8 mouse cellular contexts compared by ENCODE assay signal in the genomic region with DNA sequence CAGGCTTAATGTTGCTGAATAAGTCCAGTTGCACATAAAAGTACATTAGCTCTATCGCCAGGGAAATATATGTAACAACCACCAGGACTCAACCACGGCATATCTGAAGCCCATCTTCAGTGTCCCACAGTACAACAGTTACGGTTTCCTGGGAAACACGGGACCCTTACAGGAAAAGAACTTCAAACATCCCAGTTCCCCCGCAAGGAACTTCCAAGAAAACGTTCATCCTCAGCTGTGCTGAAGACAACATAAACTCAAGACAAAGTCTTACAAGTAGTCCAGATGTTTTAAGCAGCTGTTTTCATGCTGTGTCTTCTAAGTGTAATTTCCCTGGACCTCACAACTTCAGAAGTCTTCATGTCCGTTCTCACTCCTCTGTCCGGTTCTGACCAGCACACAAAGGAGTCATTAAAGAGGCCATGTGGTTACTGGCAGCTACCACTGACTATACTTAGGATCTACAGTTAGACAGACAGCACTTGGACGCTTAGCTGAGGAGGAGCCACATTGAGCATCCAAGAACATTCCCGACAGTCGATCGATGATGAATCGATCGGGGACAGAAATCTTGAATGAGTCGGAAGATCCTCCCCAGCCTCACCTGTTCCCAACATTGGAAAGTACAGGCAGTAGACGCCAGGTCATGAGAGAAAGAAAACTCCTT. TPM values are rescaled to one million over a fixed set of nuclear protein-coding genes. Genes with fewer than 3 reads are reported as not detected.
A peak's percentile ranks its signal among the peaks of the same experiment; 100 is the strongest.
DNase-seq lines count a peak whose midpoint lies in the region; ATAC-seq lines count a peak whose summit lies in the region.

No protein-coding gene starts in this region.

- no peak for ATAC-seq in forebrain, embryonic 11.5 days (replicated peaks; ENCODE audit: low FRiP score)
- peak; percentile 29; the same call in 1 of the 2 replicates for ATAC-seq in kidney, embryonic 16.5 days (ENCODE audit: low FRiP score, low TSS enrichment)
- 0 out of 2 replicates have a peak, but pooled peaks have one; percentile 9 for ATAC-seq in midbrain, embryonic 13.5 days
- ATAC-seq in inflammation-experienced regulatory T-cells, adult 6 months: no peak

- H3K27ac ChIP-seq in forebrain, embryonic 11.5 days (ENCODE audit: low read depth, low read length): no peak overlapping the region
- peak overlapping the region; percentile 47; the same call in 1 of the 2 replicates for H3K27ac ChIP-seq in kidney, embryonic 16.5 days (ENCODE audit: low read length)
- 0 out of 2 replicates have a peak overlapping the region, but pooled peaks have one; percentile 80 for H3K27ac ChIP-seq in midbrain, embryonic 13.5 days

- no peaks in the 10 kb centered on the region for H3K36me3 ChIP-seq in forebrain, embryonic 11.5 days (ENCODE audit: control insufficient read depth, insufficient read depth, low read length)
- H3K36me3 ChIP-seq in kidney, embryonic 16.5 days (ENCODE audit: insufficient read depth, low read length): no peaks in the 10 kb centered on the region
- no peaks in the 10 kb centered on the region for H3K36me3 ChIP-seq in midbrain, embryonic 13.5 days

- H3K27me3 ChIP-seq in forebrain, embryonic 11.5 days (ENCODE audit: control insufficient read depth, insufficient read depth, low read length): no peaks in the 10 kb centered on the region
- H3K27me3 ChIP-seq in kidney, embryonic 16.5 days (ENCODE audit: insufficient read depth, low read length): no peaks in the 10 kb centered on the region
- no peaks in the 10 kb centered on the region for H3K27me3 ChIP-seq in midbrain, embryonic 13.5 days

- 9% methylated on average over 16 of the region's 16 CpGs for WGBS in forebrain, embryonic 11.5 days
- WGBS in kidney, embryonic 16.5 days: 3% methylated on average over 16 of the region's 16 CpGs
- WGBS in midbrain, embryonic 13.5 days: 8% methylated on average over 16 of the region's 16 CpGs

- no peaks in the 10 kb centered on the region for H3K9me3 ChIP-seq in forebrain, embryonic 11.5 days (ENCODE audit: control insufficient read depth, low read length)
- H3K9me3 ChIP-seq in kidney, embryonic 16.5 days (ENCODE audit: low read length): no peaks in the 10 kb centered on the region
- no peaks in the 10 kb centered on the region for H3K9me3 ChIP-seq in midbrain, embryonic 13.5 days

- DNase-seq in heart, adult 8-10 months (ENCODE audit: low spot score): peak; percentile 19
- no peak for DNase-seq in heart, postnatal 14 days
- DNase-seq in Muller cell, postnatal 12 days (ENCODE audit: inconsistent ontology term): peak; percentile 32
- DNase-seq in forebrain, embryonic 11.5 days (ENCODE audit: low spot score): no peak
- no peak for DNase-seq in right cerebral cortex, postnatal 10 days (ENCODE audit: low spot score in 2 of 2)

- peak overlapping the region; percentile 94 for H3K4me3 ChIP-seq in forebrain, embryonic 11.5 days (ENCODE audit: low read depth, low read length)
- H3K4me3 ChIP-seq in kidney, embryonic 16.5 days (ENCODE audit: low read length): peak overlapping the region; percentile 85
- H3K4me3 ChIP-seq in midbrain, embryonic 13.5 days (replicated peaks): peak overlapping the region; percentile 99

- H3K4me2 ChIP-seq in forebrain, embryonic 11.5 days (ENCODE audit: low read depth, low read length, severe bottlenecking): peak overlapping the region; percentile 81
- H3K4me2 ChIP-seq in kidney, embryonic 16.5 days (replicated peaks; ENCODE audit: low read depth, low read length): peak overlapping the region; percentile 71
- H3K4me2 ChIP-seq in midbrain, embryonic 13.5 days (replicated peaks): peak overlapping the region; percentile 85

- intact Hi-C loops in heart, postnatal 14 days (cut with DNase I): loop anchor here (5.0 kb wide), 1 partner anchor 37 kb away; a partner anchor contains a TSS

- H3K9ac ChIP-seq in forebrain, embryonic 11.5 days (ENCODE audit: low read length): peak overlapping the region; percentile 94
- peak overlapping the region; percentile 94 for H3K9ac ChIP-seq in kidney, embryonic 16.5 days (replicated peaks; ENCODE audit: low read length)
- H3K9ac ChIP-seq in midbrain, embryonic 13.5 days (replicated peaks): peak overlapping the region; percentile 95

- peaks cover 11% of the 10 kb centered on the region; the same call in 1 of the 2 replicates for H3K4me1 ChIP-seq in forebrain, embryonic 11.5 days (replicated peaks; ENCODE audit: control insufficient read depth, insufficient read depth, low read length)
- peaks cover 21% of the 10 kb centered on the region for H3K4me1 ChIP-seq in kidney, embryonic 16.5 days (ENCODE audit: insufficient read depth, low read length)
- H3K4me1 ChIP-seq in midbrain, embryonic 13.5 days (replicated peaks): peaks cover 41% of the 10 kb centered on the region

RNA-seq across cellular contexts. Expression of a gene that starts 0.9 kb away (rescaled TPM):
- total RNA-seq in heart, adult 8-10 months (2022): 10 to 100 TPM; 34.3 to 41.0 (median 36.3) TPM
- total RNA-seq in heart, postnatal 14 days (2021): 10 to 100 TPM; 31.4 to 33.0 TPM
- polyA plus RNA-seq in forebrain, embryonic 11.5 days (2014; fragmentation: Nextera tagmentation; extraction: Ambion mirVana): 24.3 and 24.7 TPM in 2 replicates
- 13.9 and 15.8 TPM in 2 replicates for polyA plus RNA-seq in kidney, embryonic 16.5 days (2015; fragmentation: Nextera tagmentation; extraction: Ambion mirVana)
- polyA plus RNA-seq in midbrain, embryonic 13.5 days (2015; fragmentation: Nextera tagmentation; extraction: Ambion mirVana): 14.1 and 16.4 TPM in 2 replicates
- polyA plus RNA-seq in inflammation-experienced regulatory T-cells, adult 6 months (2017; shearing (Covaris generic)): 10 to 100 TPM; 29.4 to 39.5 (median 34.0) TPM

RNA-seq across cellular contexts. Expression of a gene that starts 0.9 kb away (rescaled TPM):
- total RNA-seq in heart, adult 8-10 months (2022): 100 to 1,000 TPM; 230 to 262 (median 243) TPM
- total RNA-seq in heart, postnatal 14 days (2021): 100 to 1,000 TPM in 1 of 2 experiments, 10 to 100 TPM in 1; 95.4 to 100 TPM
- 74.1 and 74.6 TPM in 2 replicates for polyA plus RNA-seq in forebrain, embryonic 11.5 days (2014; fragmentation: Nextera tagmentation; extraction: Ambion mirVana)
- polyA plus RNA-seq in kidney, embryonic 16.5 days (2015; fragmentation: Nextera tagmentation; extraction: Ambion mirVana): 110 and 115 TPM in 2 replicates
- 100 and 102 TPM in 2 replicates for polyA plus RNA-seq in midbrain, embryonic 13.5 days (2015; fragmentation: Nextera tagmentation; extraction: Ambion mirVana)
- polyA plus RNA-seq in inflammation-experienced regulatory T-cells, adult 6 months (2017; shearing (Covaris generic)): 10 to 100 TPM; 27.1 to 66.2 (median 49.5) TPM

RNA-seq across cellular contexts. Expression of a gene that starts 38.5 kb away (rescaled TPM):
- total RNA-seq in heart, adult 8-10 months (2022): 10 to 100 TPM; 36.8 to 58.2 (median 47.5) TPM
- total RNA-seq in heart, postnatal 14 days (2021): 10 to 100 TPM; 49.2 to 50.3 TPM
- 54.4 and 57.3 TPM in 2 replicates for polyA plus RNA-seq in forebrain, embryonic 11.5 days (2014; fragmentation: Nextera tagmentation; extraction: Ambion mirVana)
- 65.1 and 66.1 TPM in 2 replicates for polyA plus RNA-seq in kidney, embryonic 16.5 days (2015; fragmentation: Nextera tagmentation; extraction: Ambion mirVana)
- 45.9 and 54.3 TPM in 2 replicates for polyA plus RNA-seq in midbrain, embryonic 13.5 days (2015; fragmentation: Nextera tagmentation; extraction: Ambion mirVana)
- 10 to 100 TPM; 39.3 to 44.7 (median 44.3) TPM for polyA plus RNA-seq in inflammation-experienced regulatory T-cells, adult 6 months (2017; shearing (Covaris generic))

RNA-seq across cellular contexts. Expression of a gene that starts 46.9 kb away (rescaled TPM):
- 10 to 100 TPM; 11.8 to 19.8 (median 12.8) TPM for total RNA-seq in heart, adult 8-10 months (2022)
- total RNA-seq in heart, postnatal 14 days (2021): 10 to 100 TPM in 1 of 2 experiments, 1 to 10 TPM in 1; 9.2 to 12.8 TPM
- polyA plus RNA-seq in forebrain, embryonic 11.5 days (2014; fragmentation: Nextera tagmentation; extraction: Ambion mirVana): 18.5 and 21.3 TPM in 2 replicates
- 20.4 and 22.0 TPM in 2 replicates for polyA plus RNA-seq in kidney, embryonic 16.5 days (2015; fragmentation: Nextera tagmentation; extraction: Ambion mirVana)
- 21.2 and 23.3 TPM in 2 replicates for polyA plus RNA-seq in midbrain, embryonic 13.5 days (2015; fragmentation: Nextera tagmentation; extraction: Ambion mirVana)
- polyA plus RNA-seq in inflammation-experienced regulatory T-cells, adult 6 months (2017; shearing (Covaris generic)): 10 to 100 TPM; 21.7 to 26.3 (median 23.0) TPM

Comparison
In these comparisons a context has a peak if more than half of its experiments do, and no peak if none do; other contexts are left out.
1. DNase-seq: peak in heart, adult 8-10 months (single experiment) and Muller cell, postnatal 12 days (single experiment); none in heart, postnatal 14 days (0 of 2), forebrain, embryonic 11.5 days (single experiment) and right cerebral cortex, postnatal 10 days (0 of 2).
2. ATAC-seq: peak in kidney, embryonic 16.5 days (single experiment) and midbrain, embryonic 13.5 days (single experiment); none in forebrain, embryonic 11.5 days (single experiment) and inflammation-experienced regulatory T-cells, adult 6 months (single experiment).
3. Peak in every context shown above with its lines, with median percentiles within 50 percentile points of each other: H3K4me2 ChIP-seq, H3K4me3 ChIP-seq and H3K9ac ChIP-seq.